Mouse (Mus musculus) gastrocnemius, postnatal 14 days (tissue): ENCODE measurements around the gene Sema5b. TPM values are rescaled to one million over a fixed set of nuclear protein-coding genes. Genes with fewer than 3 reads are reported as not detected.

Experiments
- DNase-seq: peaks from one replicate; pipeline ENCODE4 v3.0.0; 2021; ENCODE audit warnings: mixed read lengths
- intact Hi-C: fragments of 180-260 bp; cut with DNase I; formaldehyde crosslinking; loops from one replicate; pipeline ENCODE4 v1.15.1; 2025; ENCODE audit warnings: low total_unique reads
- total RNA-seq, 2 experiments: library from RNA; stranded (reverse); gene quantifications; 2 replicates each; pipeline ENCODE4 v1.2.3; 2021

The Sema5b gene
- total RNA-seq, 2 experiments from 2014 or later, result 1.1 to 2.1 TPM

GRCm38 (mm10) chr16:35623986-35624385, 83.0 kb downstream of the Sema5b start:
- no peak for DNase-seq
- intact Hi-C loops, result loop anchor here (10.0 kb wide), 1 partner anchor 199 kb away; no protein-coding TSS in a partner anchor

DNA sequence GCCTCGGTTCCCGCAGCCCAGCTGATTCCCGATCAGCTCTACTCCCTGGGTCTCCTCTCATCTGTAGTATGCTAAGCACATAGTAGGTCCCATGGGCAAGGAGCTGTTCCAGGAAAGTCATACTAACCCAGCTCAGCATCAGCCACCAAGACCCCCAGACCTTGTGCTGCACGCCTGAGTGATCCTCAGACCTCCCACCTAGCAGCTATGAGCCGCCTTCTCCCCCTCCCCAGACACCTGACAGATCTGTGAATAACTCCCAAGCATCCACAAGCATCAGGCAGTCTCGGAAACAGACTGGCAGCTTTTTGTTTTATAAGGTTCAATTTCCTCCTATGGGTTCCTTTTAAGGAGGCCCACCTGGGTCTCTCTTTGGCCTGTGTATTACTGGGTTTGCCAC, 83.9 kb downstream of the Sema5b start:
- DNase-seq, result no peak
- intact Hi-C loops, result loop anchor here (5.0 to 10.0 kb wide), 2 partner anchors 88 to 200 kb away; no protein-coding TSS in a partner anchor

DNA sequence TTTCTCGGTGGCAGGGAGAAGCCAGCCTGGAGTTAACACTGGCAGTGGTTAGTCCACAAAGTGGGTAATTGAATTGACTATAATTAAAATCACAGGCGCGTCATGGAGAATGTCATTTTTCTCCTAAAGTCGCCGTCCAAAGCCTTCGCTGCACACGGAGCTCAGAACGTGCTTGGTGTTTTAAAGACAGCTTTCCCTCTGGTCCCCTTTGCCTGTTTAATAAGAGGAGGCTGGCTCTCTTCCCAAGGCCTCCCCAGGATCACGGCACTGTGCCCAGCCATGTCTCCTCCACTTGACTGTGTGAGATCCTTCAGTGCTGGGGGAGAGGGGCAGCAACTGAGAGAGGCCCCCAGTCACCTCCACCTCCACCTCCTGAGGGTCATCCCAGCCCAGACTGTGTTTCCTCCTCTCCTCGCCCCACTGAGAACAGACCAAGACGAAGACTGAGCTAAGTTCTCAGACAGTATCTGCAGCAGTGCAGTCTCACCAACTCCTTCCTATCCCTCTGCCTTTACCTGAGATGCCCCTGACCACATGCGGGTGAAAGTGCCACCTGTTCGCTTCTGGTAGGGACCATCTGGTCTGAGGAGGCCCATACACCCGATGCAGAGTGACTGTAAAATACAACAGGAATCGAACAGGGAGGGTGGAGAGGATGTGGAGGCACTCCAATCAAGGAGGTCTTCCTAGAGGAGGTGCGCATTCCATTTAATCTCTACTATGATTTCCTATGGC, 84.5 kb downstream of the Sema5b start:
- intact Hi-C loops, result loop anchor here (5.0 to 10.0 kb wide), 2 partner anchors 88 to 201 kb away; no protein-coding TSS in a partner anchor
- no peak for DNase-seq

GRCm38 (mm10) chr16:35627992-35628607, 87.2 kb downstream of the Sema5b start:
- DNase-seq, result peak; percentile 84
- intact Hi-C loops, result loop anchor here (2.0 to 10.0 kb wide), 3 partner anchors 91 to 309 kb away; no protein-coding TSS in a partner anchor

DNA sequence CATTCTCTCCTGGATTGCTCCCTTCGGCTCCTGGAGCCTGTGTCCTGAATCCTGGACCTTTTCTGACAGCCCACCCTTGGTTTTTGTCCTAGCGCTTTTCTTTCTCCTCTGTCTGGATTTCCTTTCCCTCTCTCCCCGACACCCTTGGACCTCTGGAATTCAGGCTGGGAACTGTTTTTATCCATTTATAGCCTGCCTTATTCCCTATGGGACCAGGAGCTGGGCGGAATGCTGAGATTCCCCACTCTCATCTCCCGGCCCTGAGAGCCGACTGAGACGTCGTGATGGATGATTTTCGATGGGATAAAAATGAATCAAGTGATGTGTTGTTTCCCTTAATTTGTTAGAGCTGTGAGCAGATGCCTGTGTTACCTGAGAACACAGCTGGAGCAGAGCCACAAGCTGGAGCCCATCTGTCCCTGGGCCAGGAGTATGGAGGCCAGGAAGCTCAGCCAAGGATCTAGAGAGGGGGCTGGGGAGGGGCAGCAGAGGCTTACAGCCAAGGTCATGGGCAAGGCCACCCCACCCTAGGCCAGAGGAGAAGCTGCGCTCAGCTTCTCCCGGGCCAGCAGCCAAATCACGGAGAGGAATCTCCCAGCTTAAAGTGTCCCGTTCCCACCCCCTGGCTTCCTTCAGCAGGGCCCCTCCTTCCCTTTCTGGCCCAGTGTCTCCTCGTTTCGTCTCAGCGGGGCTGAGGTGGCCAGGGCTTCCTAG, 89.7 kb downstream of the Sema5b start:
- intact Hi-C loops, result no loop called here
- DNase-seq, result peak; percentile 82

GRCm38 (mm10) chr16:35633058-35633457, 92.1 kb downstream of the Sema5b start:
- intact Hi-C loops, result no loop called here
- DNase-seq, result no peak

GRCm38 (mm10) chr16:35634971-35635370, 94.0 kb downstream of the Sema5b start:
- no peak for DNase-seq
- intact Hi-C loops, result no loop called here

GRCm38 (mm10) chr16:35639505-35639904, 98.6 kb downstream of the Sema5b start:
- intact Hi-C loops, result no loop called here
- no peak for DNase-seq

DNA sequence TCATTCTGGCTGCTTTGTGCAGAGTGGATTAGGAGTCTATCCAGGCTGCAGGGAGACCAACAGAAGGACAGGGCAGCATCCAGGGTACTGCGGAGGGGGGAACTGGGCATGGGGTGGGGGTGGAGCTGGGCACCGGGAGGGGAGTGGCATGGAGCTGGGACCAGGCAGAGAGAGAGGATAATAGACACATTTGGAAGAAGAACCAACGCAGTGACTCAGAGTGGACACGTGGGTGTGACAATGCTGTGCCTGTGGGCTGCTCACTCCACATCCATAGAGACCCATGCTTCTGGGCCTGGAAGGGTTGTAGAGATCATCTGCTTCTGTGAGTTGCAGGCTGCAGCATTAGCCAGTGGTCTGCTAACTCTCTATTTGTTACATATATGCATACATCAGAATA, 107.9 kb downstream of the Sema5b start:
- no peak for DNase-seq
- intact Hi-C loops, result no loop called here

DNA sequence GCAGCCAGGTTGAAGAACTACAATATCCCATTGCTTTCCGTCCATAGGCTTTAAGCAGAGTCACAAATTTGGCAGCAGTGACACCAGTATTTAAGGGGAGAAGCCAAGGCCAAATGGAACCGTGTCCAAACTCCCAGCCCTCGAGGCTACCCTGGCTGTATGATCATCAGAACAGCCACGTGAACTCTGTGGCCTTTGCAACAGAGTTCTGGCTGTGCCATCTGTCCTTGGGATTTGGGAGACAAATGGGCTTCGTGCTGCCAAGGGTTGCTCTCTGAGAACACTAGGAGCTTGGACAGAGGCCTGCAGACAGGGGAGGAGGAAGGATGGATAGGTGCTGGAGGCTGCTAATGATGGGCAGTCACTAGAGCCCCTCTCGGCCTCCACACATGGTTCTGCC, 111.3 kb downstream of the Sema5b start:
- intact Hi-C loops, result no loop called here
- no peak for DNase-seq

GRCm38 (mm10) chr16:35652706-35653105, 111.8 kb downstream of the Sema5b start:
- DNase-seq, result no peak
- intact Hi-C loops, result no loop called here

DNA sequence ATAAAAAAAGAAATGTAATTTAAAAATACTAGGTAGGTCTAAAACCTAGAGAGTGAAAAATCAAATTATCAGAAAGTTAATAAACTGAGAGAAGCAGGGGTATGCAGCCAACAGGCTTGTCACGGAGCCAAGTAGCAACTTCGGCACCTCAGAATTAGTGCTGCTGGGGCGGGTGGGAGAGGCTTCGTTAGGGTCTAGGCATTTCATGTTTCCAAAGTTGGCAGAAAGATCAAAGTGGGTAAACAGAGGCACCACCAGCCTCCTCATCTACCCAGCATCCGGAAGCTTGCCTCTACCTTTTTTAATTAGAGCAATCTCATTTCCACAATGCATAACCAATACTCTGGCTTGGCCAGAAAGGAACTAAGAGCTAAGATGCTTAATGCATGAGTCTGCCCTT, 113.0 kb downstream of the Sema5b start:
- no peak for DNase-seq
- intact Hi-C loops, result no loop called here

DNA sequence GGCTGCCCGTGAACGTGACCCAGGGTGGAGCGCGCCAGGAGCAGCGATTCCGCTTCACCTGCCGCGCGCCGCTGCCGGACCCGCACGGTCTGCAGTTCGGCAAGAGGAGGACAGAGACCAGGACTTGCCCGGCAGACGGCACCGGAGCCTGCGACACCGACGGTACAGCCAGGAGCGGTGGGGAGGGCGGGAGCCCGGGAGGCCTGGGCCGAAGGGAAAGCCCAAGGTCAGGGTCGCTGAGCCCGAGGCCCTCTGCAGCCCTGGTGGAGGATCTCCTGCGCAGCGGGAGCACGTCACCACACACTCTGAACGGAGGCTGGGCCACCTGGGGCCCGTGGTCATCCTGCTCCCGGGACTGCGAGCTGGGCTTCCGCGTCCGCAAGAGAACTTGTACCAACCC, 119.3 kb downstream of the Sema5b start:
- intact Hi-C loops, result no loop called here
- no peak for DNase-seq

DNA sequence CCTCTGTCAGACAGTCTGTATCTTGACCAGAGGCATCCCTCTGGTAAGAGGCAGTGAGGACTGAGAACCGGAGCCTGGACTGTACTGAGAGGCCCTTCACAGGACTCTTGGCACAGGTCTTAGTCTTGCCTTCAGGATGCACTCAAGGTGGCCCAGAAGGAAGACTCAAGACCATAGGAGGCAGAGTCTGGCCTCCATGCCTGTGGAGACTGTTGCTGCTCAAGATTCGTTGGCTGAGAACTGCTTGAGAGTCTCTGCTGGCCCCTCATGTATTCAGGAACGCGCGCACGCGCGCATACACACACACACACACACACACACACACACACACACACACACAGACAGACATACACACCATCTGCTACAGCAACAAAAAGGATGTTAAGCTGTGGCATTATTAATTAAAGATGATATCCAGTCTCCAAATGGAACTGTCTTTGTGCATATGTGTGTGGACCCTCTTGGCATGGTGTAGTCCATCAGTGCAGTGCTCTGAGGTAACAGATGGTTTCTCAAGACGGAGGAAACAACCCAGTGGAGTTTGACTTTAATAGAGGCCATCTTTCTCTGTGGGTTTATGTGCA, 123.0 kb downstream of the Sema5b start:
- intact Hi-C loops, result no loop called here
- DNase-seq, result no peak

GRCm38 (mm10) chr16:35664847-35665246, 123.9 kb downstream of the Sema5b start:
- DNase-seq, result no peak
- intact Hi-C loops, result no loop called here

GRCm38 (mm10) chr16:35677511-35678113, 136.7 kb downstream of the Sema5b start:
- intact Hi-C loops, result no loop called here
- DNase-seq, result no peak

GRCm38 (mm10) chr16:35678476-35678875, 137.5 kb downstream of the Sema5b start:
- intact Hi-C loops, result no loop called here
- no peak for DNase-seq

- DNase-seq, result no peak
These were observed 140.6 kb downstream of the Sema5b start for GRCm38 (mm10) chr16:35681327-35682108.

DNA sequence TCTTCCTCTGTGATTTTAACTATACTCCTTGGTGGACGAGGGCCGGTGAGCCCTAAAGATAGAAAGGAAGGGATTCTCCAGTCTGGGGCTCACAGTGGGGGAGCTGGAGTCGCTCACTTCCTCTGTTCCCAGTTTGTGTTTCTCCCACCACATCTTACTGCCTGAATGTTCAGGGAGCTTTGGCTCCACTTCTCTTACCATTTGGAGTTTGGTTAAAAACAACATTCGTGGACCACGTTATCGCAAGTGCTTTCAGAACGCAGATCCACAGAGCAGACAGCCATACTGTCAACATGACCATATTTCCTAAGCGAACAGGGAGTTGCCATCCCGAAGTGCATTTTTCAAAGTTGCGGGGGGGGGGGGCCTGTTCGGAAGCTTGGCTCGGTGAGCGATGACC, 144.1 kb downstream of the Sema5b start:
- DNase-seq, result no peak

More at GRCm38 (mm10) chr16:35681327-35682108, 140.6 kb downstream of the Sema5b start:
- intact Hi-C loops, result no loop called here

More for the DNA sequence above, 144.1 kb downstream of the Sema5b start:
- intact Hi-C loops, result no loop called here
